Mouse (Mus musculus): ENCODE results near the gene Alox8.

The Alox8 gene

GRCm38 (mm10) chr11:69197743-69198142 lies at the start of gene Alox8:
Alox8 (minus strand) TSS chr11:69197843.
- ATAC-seq (ENCODE audit: insufficient number of reproducible peaks, low FRiP score, low TSS enrichment) = no peak

DNA sequence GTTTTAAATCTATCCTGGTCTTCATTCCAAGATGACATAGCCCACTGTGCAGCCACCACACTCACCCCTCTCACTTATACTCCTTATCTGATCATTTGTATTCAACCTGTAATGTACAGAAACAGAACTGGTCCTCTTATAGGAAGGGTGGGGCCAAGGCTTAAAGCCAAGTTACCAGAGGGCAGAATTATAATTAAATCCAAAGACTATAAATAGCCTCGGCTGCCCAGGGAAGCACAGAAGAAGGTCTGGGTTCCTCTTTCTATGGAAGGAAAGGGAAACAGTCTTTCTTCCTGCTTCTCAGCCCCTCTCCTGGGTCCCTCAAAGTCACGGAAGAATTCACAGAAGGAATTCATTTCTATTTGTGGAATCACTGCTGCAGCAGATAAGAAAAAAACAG lies 48.0 kb upstream of the Alox8 start:
- ATAC-seq (ENCODE audit: insufficient number of reproducible peaks, low FRiP score, low TSS enrichment) = no peak

DNA sequence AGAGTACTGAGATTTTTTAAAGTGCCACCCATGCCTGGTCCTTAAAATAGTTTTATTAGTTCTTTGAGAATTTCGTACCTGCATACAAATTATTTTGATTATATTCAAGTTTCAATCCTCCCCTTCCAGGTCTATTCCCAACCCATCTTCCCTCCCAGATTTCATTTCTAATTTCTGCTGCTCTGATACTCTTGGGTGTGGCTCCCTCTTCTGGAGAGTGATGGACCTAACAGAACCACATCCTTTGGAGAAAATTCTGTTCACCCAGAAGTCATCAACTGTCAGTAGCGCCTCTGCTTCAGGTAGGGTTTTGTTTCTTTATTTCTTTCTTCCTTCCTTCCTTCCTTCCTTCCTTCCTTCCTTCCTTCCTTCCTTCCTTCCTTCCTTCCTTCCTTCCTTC lies 47.3 kb upstream of the Alox8 start:
- no peak; the same call in 1 of the 2 replicates for ATAC-seq (ENCODE audit: insufficient number of reproducible peaks, low FRiP score, low TSS enrichment)

- ATAC-seq (ENCODE audit: insufficient number of reproducible peaks, low FRiP score, low TSS enrichment) = no peak
Measured at GRCm38 (mm10) chr11:69236926-69237260, 39.2 kb upstream of the Alox8 start, which contains the start of gene Gucy2e. Gucy2e (minus strand) TSS chr11:69237036.

- ATAC-seq (ENCODE audit: insufficient number of reproducible peaks, low FRiP score, low TSS enrichment) = 0 out of 2 replicates have a peak, but pooled peaks have one; percentile 15
Measured at GRCm38 (mm10) chr11:69236061-69236925, 38.6 kb upstream of the Alox8 start.

- peak; percentile 90 for ATAC-seq (ENCODE audit: insufficient number of reproducible peaks, low FRiP score, low TSS enrichment)
Measured at GRCm38 (mm10) chr11:69235285-69236060, 37.8 kb upstream of the Alox8 start.

GRCm38 (mm10) chr11:69233141-69233540 lies 35.5 kb upstream of the Alox8 start:
- ATAC-seq (ENCODE audit: insufficient number of reproducible peaks, low FRiP score, low TSS enrichment) = no peak

GRCm38 (mm10) chr11:69230420-69230819 lies 32.8 kb upstream of the Alox8 start:
- no peak for ATAC-seq (ENCODE audit: insufficient number of reproducible peaks, low FRiP score, low TSS enrichment)

DNA sequence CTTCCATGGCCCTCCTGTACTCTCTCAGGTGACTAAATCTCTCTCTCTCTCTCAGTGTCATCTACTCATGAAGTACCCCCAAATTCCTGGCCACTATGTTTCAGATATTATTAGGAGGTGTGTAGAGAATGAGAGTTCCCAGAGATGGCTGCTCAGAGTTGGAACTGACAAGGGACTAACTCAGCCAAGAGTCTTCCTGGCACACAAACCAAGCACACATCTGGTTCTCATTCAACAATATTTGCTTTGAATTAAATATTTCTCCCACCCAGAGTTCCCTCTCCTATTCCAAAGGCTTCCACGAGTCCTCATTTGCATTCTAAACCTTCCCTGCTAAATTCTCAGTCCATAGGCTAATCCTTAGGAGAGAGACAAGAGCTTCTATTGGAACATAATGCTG lies 28.1 kb upstream of the Alox8 start:
- ATAC-seq (ENCODE audit: insufficient number of reproducible peaks, low FRiP score, low TSS enrichment) = no peak

DNA sequence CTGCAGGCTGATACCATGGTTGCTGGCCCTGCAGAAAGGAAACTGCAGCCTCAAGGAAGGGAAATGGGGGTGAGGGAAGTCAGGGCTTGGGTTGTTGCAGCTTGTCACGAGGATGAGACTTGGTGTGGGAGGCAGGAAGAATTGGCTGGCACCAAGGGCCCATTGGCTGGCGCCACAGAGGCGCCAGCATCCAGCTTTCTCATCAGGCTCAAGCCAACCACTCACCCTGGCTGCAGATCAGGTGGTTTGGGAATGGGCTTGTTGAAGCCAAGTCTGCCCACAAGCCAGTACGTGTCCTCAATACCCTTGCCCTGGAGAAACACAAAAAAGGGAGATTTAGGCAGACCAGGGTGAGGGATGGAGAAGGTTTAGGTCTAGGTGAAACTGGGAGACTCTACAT lies 25.5 kb upstream of the Alox8 start:
- ATAC-seq (ENCODE audit: insufficient number of reproducible peaks, low FRiP score, low TSS enrichment) = no peak

GRCm38 (mm10) chr11:69221070-69221469 lies 23.4 kb upstream of the Alox8 start:
- ATAC-seq (ENCODE audit: insufficient number of reproducible peaks, low FRiP score, low TSS enrichment) = no peak

GRCm38 (mm10) chr11:69218661-69219060 lies 21.0 kb upstream of the Alox8 start:
- ATAC-seq (ENCODE audit: insufficient number of reproducible peaks, low FRiP score, low TSS enrichment) = no peak

GRCm38 (mm10) chr11:69217411-69217810 lies 19.8 kb upstream of the Alox8 start:
- ATAC-seq (ENCODE audit: insufficient number of reproducible peaks, low FRiP score, low TSS enrichment) = no peak

DNA sequence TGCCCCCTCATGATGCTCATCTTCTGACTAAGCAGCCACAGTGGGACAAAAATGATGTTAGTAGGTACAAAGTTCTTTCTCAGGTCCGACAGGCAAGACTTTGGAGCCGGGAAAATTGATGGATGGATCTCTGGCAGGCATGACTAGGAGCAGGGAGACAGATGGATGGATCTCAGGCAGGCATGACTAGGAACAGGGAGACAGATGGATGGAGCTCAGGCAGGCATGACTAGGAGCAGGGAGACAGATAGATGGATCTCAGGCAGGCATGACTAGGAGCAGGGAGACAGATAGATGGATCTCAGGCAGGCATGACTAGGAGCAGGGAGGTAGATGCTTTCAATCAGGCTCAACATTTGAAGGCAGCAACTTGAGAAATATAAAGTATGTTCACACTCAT lies 13.8 kb upstream of the Alox8 start:
- peak; percentile 97 for ATAC-seq (ENCODE audit: insufficient number of reproducible peaks, low FRiP score, low TSS enrichment)

GRCm38 (mm10) chr11:69202469-69203230 lies 5.0 kb upstream of the Alox8 start:
- no peak for ATAC-seq (ENCODE audit: insufficient number of reproducible peaks, low FRiP score, low TSS enrichment)

- no peak for ATAC-seq (ENCODE audit: insufficient number of reproducible peaks, low FRiP score, low TSS enrichment)
Measured at GRCm38 (mm10) chr11:69200231-69200630, 2.6 kb upstream of the Alox8 start.

DNA sequence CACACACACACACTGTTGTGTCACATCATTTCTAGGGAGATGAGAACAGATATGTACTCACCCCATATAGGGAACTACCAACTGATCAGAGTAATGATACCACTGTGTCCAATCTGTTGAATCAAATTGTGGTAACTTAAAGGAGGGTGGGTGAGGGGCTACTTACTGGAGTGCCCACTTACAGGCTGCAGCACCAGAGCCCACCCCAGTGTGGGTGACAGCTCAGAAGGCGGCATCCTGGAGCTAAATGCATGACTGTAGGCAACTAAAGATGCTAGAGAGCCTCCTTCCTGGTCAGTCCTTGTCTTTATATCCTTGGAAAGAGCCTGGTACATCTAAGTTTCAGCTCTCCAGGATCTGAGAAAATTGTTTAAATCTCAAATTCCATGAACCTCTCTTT lies 1.6 kb upstream of the Alox8 start:
- ATAC-seq (ENCODE audit: insufficient number of reproducible peaks, low FRiP score, low TSS enrichment) = no peak

GRCm38 (mm10) chr11:69197194-69197593 lies 449 bp downstream of the Alox8 start:
- no peak; the same call in 1 of the 2 replicates for ATAC-seq (ENCODE audit: insufficient number of reproducible peaks, low FRiP score, low TSS enrichment)

DNA sequence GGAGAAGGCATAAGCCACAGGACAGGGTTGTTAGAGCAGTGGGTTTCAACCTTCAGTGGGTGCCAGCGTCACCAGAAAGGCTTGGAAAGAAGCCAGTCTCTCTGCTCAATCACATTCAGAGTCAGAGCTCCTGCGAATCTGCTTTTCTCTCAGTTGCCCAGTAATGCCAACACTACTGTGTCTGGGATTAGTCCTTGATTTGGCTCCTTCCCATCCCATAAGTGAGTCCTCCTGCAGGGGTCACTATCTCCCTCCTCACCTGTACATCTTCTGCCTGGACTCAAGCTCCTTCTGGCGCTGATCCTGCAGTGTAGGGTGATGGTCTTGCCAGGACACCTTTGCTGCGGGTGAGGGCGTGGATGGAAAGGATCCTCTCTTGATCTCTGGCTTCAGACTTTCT lies 877 bp downstream of the Alox8 start:
- ATAC-seq (ENCODE audit: insufficient number of reproducible peaks, low FRiP score, low TSS enrichment) = no peak; the same call in 1 of the 2 replicates

- ATAC-seq (ENCODE audit: insufficient number of reproducible peaks, low FRiP score, low TSS enrichment) = no peak
Measured at GRCm38 (mm10) chr11:69192840-69193239, 4.8 kb downstream of the Alox8 start.

DNA sequence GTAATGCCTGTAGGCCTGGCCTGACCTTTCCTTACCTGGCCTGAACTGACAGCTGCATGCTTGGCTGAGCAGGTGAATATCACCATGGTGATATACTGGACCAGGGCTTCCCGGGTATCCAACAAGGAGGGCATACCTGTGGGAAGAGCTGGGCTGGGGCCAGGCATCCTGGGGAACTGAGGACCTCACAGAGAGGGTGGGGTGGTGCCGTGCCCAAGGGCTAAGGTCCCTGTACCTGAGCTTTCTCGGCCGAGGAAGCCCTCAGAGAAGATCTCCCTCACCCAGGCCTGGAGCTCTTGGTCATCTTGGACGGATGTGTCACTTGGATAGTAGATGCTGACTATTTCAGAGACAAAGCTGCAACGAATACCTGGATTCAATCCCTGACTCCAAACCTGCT lies 11.7 kb downstream of the Alox8 start:
- no peak for ATAC-seq (ENCODE audit: insufficient number of reproducible peaks, low FRiP score, low TSS enrichment)
